Mouse (Mus musculus) hindbrain, embryonic 16.5 days (tissue): Measurements from ENCODE around the gene Mrpl4. TPM values are rescaled to one million over a fixed set of nuclear protein-coding genes. Genes with fewer than 3 reads are reported as not detected.

Experiments
- ATAC-seq: fragments of 200-750 bp; cut with Nextera tagmentation; 2 replicates; pipeline ENCODE4 v1.8.0; 2017; ENCODE audit warnings: moderate TSS enrichment, moderate library complexity
- H3K27ac ChIP-seq: fragments of 300-500 bp; sonication (generic); 2 replicates; pipeline ENCODE4 v1.5.1; 2014; ENCODE audit warnings: low read depth, mild to moderate bottlenecking, control low read depth, low read length, moderate library complexity
- H3K27me3 ChIP-seq: fragments of 300-500 bp; sonication (generic); replicated peaks from 2 replicates; pipeline ENCODE4 v1.6.1; 2014; ENCODE audit warnings: low read length; ENCODE audit not compliant: control insufficient read depth, insufficient read depth
- H3K36me3 ChIP-seq: fragments of 300-500 bp; sonication (generic); 2 replicates; pipeline ENCODE4 v1.6.1; 2014; ENCODE audit warnings: mild to moderate bottlenecking, low read length, moderate library complexity, mixed read lengths; ENCODE audit not compliant: control insufficient read depth, insufficient read depth
- H3K4me1 ChIP-seq: fragments of 300-500 bp; sonication (generic); 2 replicates; pipeline ENCODE4 v1.6.1; 2014; ENCODE audit warnings: low read depth, low read length; ENCODE audit not compliant: control insufficient read depth, insufficient read depth
- H3K4me2 ChIP-seq: fragments of 300-500 bp; sonication (generic); 2 replicates; pipeline ENCODE4 v1.6.1; 2014; ENCODE audit warnings: mild to moderate bottlenecking, low read length, control low read depth, moderate library complexity
- H3K4me3 ChIP-seq: fragments of 300-500 bp; sonication (generic); 2 replicates; pipeline ENCODE4 v1.5.1; 2014; ENCODE audit warnings: mild to moderate bottlenecking, low read length, control low read depth, moderate library complexity
- H3K9ac ChIP-seq: fragments of 300-500 bp; sonication (generic); 2 replicates; pipeline ENCODE4 v1.6.1; 2014; ENCODE audit warnings: low read depth, mild to moderate bottlenecking, control low read depth, low read length, moderate library complexity
- H3K9me3 ChIP-seq: fragments of 300-500 bp; sonication (generic); 2 replicates; pipeline ENCODE4 v1.6.1; 2014; ENCODE audit warnings: mild to moderate bottlenecking, low read length, moderate library complexity; ENCODE audit not compliant: control insufficient read depth
- WGBS: fragments of 180-500 bp; shearing (Covaris S2); extraction: QIAGEN DNeasy Blood & Tissue Kit; methylation state at CpG from one replicate; pipeline ENCODE4 v1.1.7; 2014; 5-methylcytosine and 5-hydroxymethylcytosine counted together
- polyA plus RNA-seq: library from polyadenylated mRNA; unstranded; fragments of >200 nt; fragmentation: Nextera tagmentation; extraction: Ambion mirVana; gene quantifications from 2 replicates; pipeline ENCODE4 v1.2.1, GENCODE M21; 2015

The Mrpl4 gene
- polyA plus RNA-seq, 1 experiment from 2014 or later, result 114 TPM

- Histone ChIP-seq H3K36me3 (no peaks in the 10 kb centered on the region), H3K9me3 (no peaks in the 10 kb centered on the region), H3K4me3 (peak overlapping the region; percentile 60), H3K9ac (no peak overlapping the region), H3K27me3 (peaks cover 45% of the 10 kb centered on the region), H3K27ac (no peak overlapping the region), H3K4me1 (peaks cover 45% of the 10 kb centered on the region), H3K4me2 (peak overlapping the region; percentile 98)
- WGBS, result under 1% methylated on average over 13 of the region's 13 CpGs
- ATAC-seq, result peak; percentile 63
Measured at GRCm38 (mm10) chr9:21030781-21031250, 28.3 kb downstream of the Mrpl4 start.

GRCm38 (mm10) chr9:21031251-21031895 is 28.8 kb downstream of the Mrpl4 start:
- peak overlapping the region; percentile 60 for H3K4me3 ChIP-seq
- peaks cover 45% of the 10 kb centered on the region for H3K4me1 ChIP-seq
- WGBS, result 0% methylated on average over 36 of the region's 36 CpGs
- peak overlapping the region; percentile 41; the same call in 1 of the 2 replicates for H3K27ac ChIP-seq
- peak overlapping the region; percentile 98 for H3K4me2 ChIP-seq
- no peaks in the 10 kb centered on the region for H3K36me3 ChIP-seq
- peaks cover 50% of the 10 kb centered on the region for H3K27me3 ChIP-seq
- peak overlapping the region; percentile 74 for H3K9ac ChIP-seq
- peak; percentile 73 for ATAC-seq
- no peaks in the 10 kb centered on the region for H3K9me3 ChIP-seq

- H3K4me1 ChIP-seq, result peaks cover 50% of the 10 kb centered on the region
- H3K27me3 ChIP-seq, result peaks cover 56% of the 10 kb centered on the region
- H3K27ac ChIP-seq, result peak within 1 kb of the TSS; percentile 41; the same call in 1 of the 2 replicates
- ATAC-seq, result peak; percentile 35
- H3K4me3 ChIP-seq, result peak within 1 kb of the TSS; percentile 60
- H3K36me3 ChIP-seq, result no peaks in the 10 kb centered on the region
- peak within 1 kb of the TSS; percentile 98 for H3K4me2 ChIP-seq
- H3K9me3 ChIP-seq, result no peaks in the 10 kb centered on the region
- under 1% methylated on average over 35 of the region's 35 CpGs for WGBS
- H3K9ac ChIP-seq, result peak within 1 kb of the TSS; percentile 74
Measured at GRCm38 (mm10) chr9:21031896-21032351, 29.4 kb downstream of the Mrpl4 start, which contains the start of gene Icam5. TSS of gene Icam5 (plus strand) at chr9:21032073.

DNA sequence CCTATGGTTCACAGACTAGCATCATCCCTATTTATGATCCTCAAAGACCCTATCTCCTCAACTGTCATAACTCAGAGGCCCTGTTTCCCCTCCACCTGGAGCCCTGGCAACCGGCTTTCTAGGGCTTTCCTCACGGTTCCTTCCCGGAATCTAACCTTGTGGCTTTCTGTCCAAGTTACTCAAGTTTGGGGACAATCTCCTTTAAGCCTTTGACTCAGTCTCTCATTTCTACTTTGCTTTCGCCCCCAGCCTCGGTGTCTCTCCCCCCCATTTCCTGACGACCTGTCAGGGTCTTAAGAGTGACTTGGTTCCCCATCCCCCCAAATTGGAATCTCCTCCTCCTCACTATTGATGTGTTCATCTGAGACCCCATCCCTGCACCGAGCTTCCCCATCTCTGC is 30.0 kb downstream of the Mrpl4 start:
- H3K27me3 ChIP-seq, result peaks cover 59% of the 10 kb centered on the region
- H3K36me3 ChIP-seq, result no peaks in the 10 kb centered on the region
- H3K4me2 ChIP-seq, result peak overlapping the region; percentile 98
- no peak for ATAC-seq
- peak overlapping the region; percentile 74 for H3K9ac ChIP-seq
- no peak overlapping the region for H3K27ac ChIP-seq
- no peaks in the 10 kb centered on the region for H3K9me3 ChIP-seq
- WGBS, result 2% methylated on average over 7 of the region's 7 CpGs
- peaks cover 55% of the 10 kb centered on the region for H3K4me1 ChIP-seq
- peak overlapping the region; percentile 60 for H3K4me3 ChIP-seq

- H3K27me3 ChIP-seq, result peaks cover 59% of the 10 kb centered on the region
- H3K9ac ChIP-seq, result no peak overlapping the region
- H3K27ac ChIP-seq, result no peak overlapping the region
- no peaks in the 10 kb centered on the region for H3K9me3 ChIP-seq
- H3K4me2 ChIP-seq, result peak overlapping the region; percentile 98
- no peak for ATAC-seq
- WGBS, result under 1% methylated on average over 32 of the region's 34 CpGs
- peaks cover 59% of the 10 kb centered on the region for H3K4me1 ChIP-seq
- peak overlapping the region; percentile 60 for H3K4me3 ChIP-seq
- no peaks in the 10 kb centered on the region for H3K36me3 ChIP-seq
Measured at GRCm38 (mm10) chr9:21033136-21033535, 30.6 kb downstream of the Mrpl4 start.

GRCm38 (mm10) chr9:21034481-21035085 is 32.0 kb downstream of the Mrpl4 start:
- no peak overlapping the region for H3K9ac ChIP-seq
- H3K27me3 ChIP-seq, result peaks cover 57% of the 10 kb centered on the region
- H3K9me3 ChIP-seq, result no peaks in the 10 kb centered on the region
- H3K36me3 ChIP-seq, result no peaks in the 10 kb centered on the region
- peak overlapping the region; percentile 35; the same call in 1 of the 2 replicates for H3K4me2 ChIP-seq
- ATAC-seq, result no peak
- no peak overlapping the region for H3K27ac ChIP-seq
- WGBS, result 5% methylated on average over 17 of the region's 17 CpGs
- peaks cover 54% of the 10 kb centered on the region for H3K4me1 ChIP-seq
- no peak overlapping the region for H3K4me3 ChIP-seq

DNA sequence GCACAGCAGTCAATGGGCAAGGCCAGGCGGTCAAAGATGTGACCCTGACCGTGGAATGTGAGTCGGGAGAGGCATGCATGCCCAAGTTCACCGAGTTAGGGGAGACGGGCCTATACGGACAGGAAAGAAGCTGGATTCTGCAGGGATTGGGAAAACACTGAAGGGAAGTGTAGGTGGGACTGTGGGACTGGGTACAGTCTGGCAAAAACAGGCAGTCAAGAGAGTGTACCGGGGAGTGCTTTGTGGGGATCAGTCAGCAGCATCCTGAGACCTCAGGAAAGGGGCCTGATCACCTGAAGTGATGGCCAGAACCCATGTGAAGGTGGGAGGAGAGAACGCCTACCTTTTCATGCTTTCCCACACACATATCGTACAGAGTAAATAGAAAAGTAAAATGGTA is 33.0 kb downstream of the Mrpl4 start:
- Histone ChIP-seq H3K4me2 (peak overlapping the region; percentile 35; the same call in 1 of the 2 replicates), H3K9me3 (no peaks in the 10 kb centered on the region), H3K9ac (no peak overlapping the region; the same call in 1 of the 2 replicates), H3K4me1 (peaks cover 46% of the 10 kb centered on the region), H3K27ac (no peak overlapping the region), H3K36me3 (no peaks in the 10 kb centered on the region), H3K4me3 (peak overlapping the region; percentile 18; the same call in 1 of the 2 replicates), H3K27me3 (peaks cover 55% of the 10 kb centered on the region)
- 20% methylated on average over 9 of the region's 9 CpGs for WGBS
- no peak for ATAC-seq

DNA sequence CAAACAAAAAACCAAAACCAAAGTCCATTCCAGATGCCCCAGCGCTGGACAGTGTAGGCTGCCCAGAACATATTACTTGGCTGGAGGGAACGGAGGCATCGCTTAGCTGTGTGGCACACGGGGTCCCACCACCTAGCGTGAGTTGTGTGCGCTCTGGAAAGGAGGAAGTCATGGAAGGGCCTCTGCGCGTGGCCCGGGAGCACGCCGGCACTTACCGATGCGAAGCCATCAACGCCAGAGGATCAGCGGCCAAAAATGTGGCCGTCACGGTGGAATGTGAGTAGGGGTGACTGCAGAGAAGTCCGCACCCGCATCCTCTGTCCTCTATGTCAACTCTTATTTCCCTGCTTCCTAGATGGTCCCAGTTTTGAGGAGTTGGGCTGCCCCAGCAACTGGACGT is 33.6 kb downstream of the Mrpl4 start:
- Histone ChIP-seq H3K9me3 (no peaks in the 10 kb centered on the region), H3K4me1 (peaks cover 41% of the 10 kb centered on the region), H3K36me3 (no peaks in the 10 kb centered on the region), H3K4me3 (no peak overlapping the region), H3K4me2 (peak overlapping the region; percentile 82), H3K27me3 (peaks cover 55% of the 10 kb centered on the region), H3K9ac (no peak overlapping the region), H3K27ac (no peak overlapping the region)
- WGBS, result 8% methylated on average over 20 of the region's 20 CpGs
- ATAC-seq, result no peak

GRCm38 (mm10) chr9:21036666-21037065 is 34.1 kb downstream of the Mrpl4 start:
- ATAC-seq, result no peak
- peaks cover 40% of the 10 kb centered on the region for H3K4me1 ChIP-seq
- no peak overlapping the region for H3K27ac ChIP-seq
- no peaks in the 10 kb centered on the region for H3K36me3 ChIP-seq
- peak overlapping the region; percentile 79 for H3K9ac ChIP-seq
- WGBS, result under 1% methylated on average over 22 of the region's 22 CpGs
- H3K4me3 ChIP-seq, result peak overlapping the region; percentile 54
- H3K4me2 ChIP-seq, result peak overlapping the region; percentile 82
- H3K27me3 ChIP-seq, result peaks cover 55% of the 10 kb centered on the region
- H3K9me3 ChIP-seq, result no peaks in the 10 kb centered on the region
